Mouse (Mus musculus) stomach, embryonic 16.5 days (tissue): ENCODE data around the gene Siah2. TPM values are rescaled to one million over a fixed set of nuclear protein-coding genes. Genes with fewer than 3 reads are reported as not detected.

ENCODE experiments used
- ATAC-seq: fragments of 200-750 bp; cut with Nextera tagmentation; 2 replicates; pipeline ENCODE4 v1.8.0; 2017; ENCODE audit warnings: moderate number of reproducible peaks, moderate TSS enrichment; ENCODE audit not compliant: insufficient read depth, low FRiP score
- H3K27ac ChIP-seq: fragments of 300-500 bp; sonication (generic); 2 replicates; pipeline ENCODE4 v1.5.1; 2014; ENCODE audit warnings: low read length
- H3K27me3 ChIP-seq: fragments of 300-500 bp; sonication (generic); 2 replicates; pipeline ENCODE4 v1.6.1; 2014; ENCODE audit warnings: low read length, control low read depth, mixed read lengths; ENCODE audit not compliant: control insufficient read depth, insufficient read depth
- H3K36me3 ChIP-seq: fragments of 300-500 bp; sonication (generic); 2 replicates; pipeline ENCODE4 v1.6.1; 2014; ENCODE audit warnings: low read length; ENCODE audit not compliant: control insufficient read depth, insufficient read depth
- H3K4me1 ChIP-seq: fragments of 300-500 bp; sonication (generic); 2 replicates; pipeline ENCODE4 v1.6.1; 2014; ENCODE audit warnings: low read length, control low read depth, mixed read lengths; ENCODE audit not compliant: control insufficient read depth, insufficient read depth
- H3K4me2 ChIP-seq: fragments of 300-500 bp; sonication (generic); 2 replicates; pipeline ENCODE4 v1.6.1; 2014; ENCODE audit warnings: low read depth, low read length, mixed read lengths
- H3K4me3 ChIP-seq: fragments of 300-500 bp; sonication (generic); replicated peaks from 2 replicates; pipeline ENCODE4 v1.5.1; 2014; ENCODE audit warnings: mild to moderate bottlenecking, low read length
- H3K9ac ChIP-seq: fragments of 300-500 bp; sonication (generic); 2 replicates; pipeline ENCODE4 v1.6.1; 2014; ENCODE audit warnings: low read length
- H3K9me3 ChIP-seq: fragments of 300-500 bp; sonication (generic); replicated peaks from 2 replicates; pipeline ENCODE4 v1.6.1; 2016; ENCODE audit warnings: low read length, control low read depth; ENCODE audit not compliant: control insufficient read depth
- WGBS: fragments of 180-500 bp; shearing (Covaris S2); extraction: QIAGEN DNeasy Blood & Tissue Kit; methylation state at CpG from one replicate; pipeline ENCODE4 v1.1.7; 2014; 5-methylcytosine and 5-hydroxymethylcytosine counted together
- polyA plus RNA-seq: library from polyadenylated mRNA; unstranded; fragments of >200 nt; fragmentation: Nextera tagmentation; extraction: Ambion mirVana; gene quantifications from 2 replicates; pipeline ENCODE4 v1.2.1, GENCODE M21; 2015

Siah2 gene
- polyA plus RNA-seq, 1 experiment from 2014 or later: 3.1 TPM

- Histone ChIP-seq H3K9me3 (no peaks in the 10 kb centered on the region), H3K36me3 (no peaks in the 10 kb centered on the region), H3K4me1 (no peaks in the 10 kb centered on the region), H3K4me2 (no peak overlapping the region), H3K4me3 (no peak overlapping the region), H3K27me3 (no peaks in the 10 kb centered on the region), H3K27ac (no peak overlapping the region), H3K9ac (no peak overlapping the region)
- 91% methylated on average over 1 of the region's 1 CpGs for WGBS
- ATAC-seq: no peak
Measured at GRCm38 (mm10) chr3:58702329-58702728, 10.1 kb upstream of the Siah2 start.

- 87% methylated on average over 1 of the region's 1 CpGs for WGBS
- Histone ChIP-seq H3K9me3 (no peaks in the 10 kb centered on the region), H3K4me1 (no peaks in the 10 kb centered on the region), H3K4me3 (no peak overlapping the region), H3K27me3 (no peaks in the 10 kb centered on the region), H3K9ac (no peak overlapping the region), H3K4me2 (no peak overlapping the region), H3K36me3 (no peaks in the 10 kb centered on the region), H3K27ac (no peak overlapping the region)
- no peak for ATAC-seq
Measured at GRCm38 (mm10) chr3:58701441-58701840, 9.2 kb upstream of the Siah2 start.

GRCm38 (mm10) chr3:58697926-58698325 is 5.7 kb upstream of the Siah2 start:
- 0 out of 2 replicates have a peak, but pooled peaks cover 3% of the 10 kb centered on the region for H3K27me3 ChIP-seq
- WGBS: 71% methylated on average over 4 of the region's 4 CpGs
- H3K27ac ChIP-seq: no peak overlapping the region
- no peak overlapping the region for H3K4me2 ChIP-seq
- no peaks in the 10 kb centered on the region for H3K9me3 ChIP-seq
- no peak for ATAC-seq
- H3K9ac ChIP-seq: no peak overlapping the region
- no peak overlapping the region for H3K4me3 ChIP-seq
- no peaks in the 10 kb centered on the region for H3K36me3 ChIP-seq
- no peaks in the 10 kb centered on the region for H3K4me1 ChIP-seq

GRCm38 (mm10) chr3:58696806-58697205 is 4.6 kb upstream of the Siah2 start:
- H3K4me2 ChIP-seq: no peak overlapping the region
- no peaks in the 10 kb centered on the region for H3K9me3 ChIP-seq
- no peaks in the 10 kb centered on the region for H3K4me1 ChIP-seq
- no peak for ATAC-seq
- no peaks in the 10 kb centered on the region for H3K36me3 ChIP-seq
- no peak overlapping the region for H3K27ac ChIP-seq
- H3K27me3 ChIP-seq: 0 out of 2 replicates have a peak, but pooled peaks cover 3% of the 10 kb centered on the region
- no peak overlapping the region for H3K4me3 ChIP-seq
- H3K9ac ChIP-seq: no peak overlapping the region
- WGBS: 64% methylated on average over 3 of the region's 3 CpGs

GRCm38 (mm10) chr3:58695507-58695906 is 3.3 kb upstream of the Siah2 start:
- Histone ChIP-seq H3K4me2 (no peak overlapping the region), H3K9me3 (no peaks in the 10 kb centered on the region), H3K4me1 (no peaks in the 10 kb centered on the region), H3K9ac (no peak overlapping the region), H3K27me3 (0 out of 2 replicates have a peak, but pooled peaks cover 3% of the 10 kb centered on the region), H3K4me3 (no peak overlapping the region), H3K27ac (no peak overlapping the region), H3K36me3 (no peaks in the 10 kb centered on the region)
- WGBS: 44% methylated on average over 7 of the region's 7 CpGs
- no peak for ATAC-seq

GRCm38 (mm10) chr3:58695044-58695443 is 2.8 kb upstream of the Siah2 start:
- Histone ChIP-seq H3K4me3 (no peak overlapping the region), H3K9me3 (no peaks in the 10 kb centered on the region), H3K36me3 (no peaks in the 10 kb centered on the region), H3K4me2 (no peak overlapping the region), H3K4me1 (peaks cover 3% of the 10 kb centered on the region; the same call in 1 of the 2 replicates), H3K9ac (no peak overlapping the region), H3K27me3 (0 out of 2 replicates have a peak, but pooled peaks cover 3% of the 10 kb centered on the region), H3K27ac (no peak overlapping the region)
- no peak for ATAC-seq
- 77% methylated on average over 1 of the region's 1 CpGs for WGBS

- Histone ChIP-seq H3K4me3 (no peak overlapping the region), H3K27ac (no peak overlapping the region), H3K36me3 (no peaks in the 10 kb centered on the region), H3K27me3 (0 out of 2 replicates have a peak, but pooled peaks cover 3% of the 10 kb centered on the region), H3K9me3 (no peaks in the 10 kb centered on the region), H3K4me2 (no peak overlapping the region), H3K9ac (no peak overlapping the region), H3K4me1 (peaks cover 8% of the 10 kb centered on the region)
- 86% methylated on average over 7 of the region's 7 CpGs for WGBS
- no peak for ATAC-seq
Measured at GRCm38 (mm10) chr3:58693331-58693730, 1.1 kb upstream of the Siah2 start.

GRCm38 (mm10) chr3:58691374-58691939 is 743 bp downstream of the Siah2 start:
- H3K27ac ChIP-seq: peak overlapping the region; percentile 85
- H3K36me3 ChIP-seq: no peaks in the 10 kb centered on the region
- H3K9me3 ChIP-seq: no peaks in the 10 kb centered on the region
- peak overlapping the region; percentile 73 for H3K4me2 ChIP-seq
- peak overlapping the region; percentile 82 for H3K4me3 ChIP-seq
- H3K27me3 ChIP-seq: 0 out of 2 replicates have a peak, but pooled peaks cover 3% of the 10 kb centered on the region
- peaks cover 8% of the 10 kb centered on the region for H3K4me1 ChIP-seq
- ATAC-seq: no peak
- WGBS: under 1% methylated on average over 59 of the region's 65 CpGs
- H3K9ac ChIP-seq: peak overlapping the region; percentile 89

- Histone ChIP-seq H3K9ac (peak overlapping the region; percentile 89), H3K27me3 (0 out of 2 replicates have a peak, but pooled peaks cover 3% of the 10 kb centered on the region), H3K36me3 (no peaks in the 10 kb centered on the region), H3K27ac (peak overlapping the region; percentile 85; the same call in 1 of the 2 replicates), H3K4me3 (peak overlapping the region; percentile 82), H3K4me1 (peaks cover 8% of the 10 kb centered on the region), H3K9me3 (no peaks in the 10 kb centered on the region), H3K4me2 (peak overlapping the region; percentile 73)
- peak; percentile 3; the same call in 1 of the 2 replicates for ATAC-seq
- under 1% methylated on average over 24 of the region's 24 CpGs for WGBS
Measured at GRCm38 (mm10) chr3:58690619-58691373, 1.4 kb downstream of the Siah2 start.
